Mouse (Mus musculus): Measurements from ENCODE around the gene March11.

The March11 gene

GRCm38 (mm10) chr15:26374946-26375345 is 66.1 kb downstream of the March11 start:
- no peak for DNase-seq

GRCm38 (mm10) chr15:26377355-26377754 is 68.5 kb downstream of the March11 start:
- DNase-seq = no peak

GRCm38 (mm10) chr15:26378879-26379278 is 70.0 kb downstream of the March11 start:
- DNase-seq = no peak

GRCm38 (mm10) chr15:26379831-26380230 is 71.0 kb downstream of the March11 start:
- no peak for DNase-seq

- DNase-seq = no peak
Measured at GRCm38 (mm10) chr15:26380844-26381243, 72.0 kb downstream of the March11 start.

- no peak for DNase-seq
Measured at GRCm38 (mm10) chr15:26390001-26390400, 81.2 kb downstream of the March11 start.

GRCm38 (mm10) chr15:26396556-26396955 is 87.7 kb downstream of the March11 start:
- DNase-seq = no peak

- DNase-seq = no peak
Measured at GRCm38 (mm10) chr15:26425284-26425683, 116.4 kb downstream of the March11 start.

GRCm38 (mm10) chr15:26426231-26426630 is 117.4 kb downstream of the March11 start:
- no peak for DNase-seq

- no peak for DNase-seq
Measured at GRCm38 (mm10) chr15:26430565-26430964, 121.7 kb downstream of the March11 start.

- no peak for DNase-seq
Measured at GRCm38 (mm10) chr15:26432676-26433075, 123.8 kb downstream of the March11 start.

GRCm38 (mm10) chr15:26435725-26436124 is 126.9 kb downstream of the March11 start:
- no peak for DNase-seq

GRCm38 (mm10) chr15:26437113-26437512 is 128.3 kb downstream of the March11 start:
- no peak for DNase-seq

Data from B cell, adult 2 months (primary cell).